Mouse (Mus musculus): Measurements from ENCODE around the gene Ly6g6f.

The Ly6g6f gene

DNA sequence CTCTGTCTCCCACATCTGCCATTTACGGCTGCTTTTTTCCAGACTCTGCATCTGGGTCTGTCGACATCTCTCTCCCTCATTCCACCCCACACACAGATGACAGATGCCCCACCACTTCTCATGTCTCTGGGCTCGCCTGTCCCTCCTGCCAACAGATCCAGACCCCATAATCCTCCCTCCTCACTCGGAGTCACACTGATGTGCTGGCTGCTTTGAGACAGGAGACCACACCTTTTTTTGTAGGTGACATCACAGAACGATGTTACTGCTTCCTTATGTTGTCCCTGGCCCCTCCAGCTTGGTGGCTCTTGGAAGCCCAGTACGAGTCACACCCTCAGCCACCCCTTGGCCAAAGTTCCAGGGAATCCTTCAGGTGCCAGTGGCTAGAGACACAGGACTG lies 5.2 kb downstream of the Ly6g6f start:
- DNase-seq (ENCODE audit: extremely low spot score, low spot score), result no peak

DNA sequence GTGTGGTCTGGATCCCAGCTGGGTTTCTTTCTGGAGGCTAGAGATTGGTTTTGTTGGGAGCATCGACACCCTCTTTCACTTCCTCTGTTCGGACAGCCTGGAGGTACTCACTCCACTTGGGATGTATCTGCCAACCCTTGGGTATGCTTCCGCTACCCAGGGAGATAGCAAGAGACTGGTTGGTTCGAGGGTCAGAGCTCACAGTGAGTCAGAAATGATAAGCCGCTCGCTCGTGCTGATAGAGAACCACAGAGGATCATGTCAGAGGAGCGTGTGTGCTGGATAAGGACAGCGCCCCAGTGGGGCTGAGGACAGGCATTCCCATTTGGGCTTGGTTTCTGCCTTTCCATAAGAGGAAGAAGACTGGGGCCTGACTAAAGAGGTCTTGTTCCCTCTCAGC lies 5.6 kb downstream of the Ly6g6f start:
- DNase-seq (ENCODE audit: extremely low spot score, low spot score), result no peak

DNA sequence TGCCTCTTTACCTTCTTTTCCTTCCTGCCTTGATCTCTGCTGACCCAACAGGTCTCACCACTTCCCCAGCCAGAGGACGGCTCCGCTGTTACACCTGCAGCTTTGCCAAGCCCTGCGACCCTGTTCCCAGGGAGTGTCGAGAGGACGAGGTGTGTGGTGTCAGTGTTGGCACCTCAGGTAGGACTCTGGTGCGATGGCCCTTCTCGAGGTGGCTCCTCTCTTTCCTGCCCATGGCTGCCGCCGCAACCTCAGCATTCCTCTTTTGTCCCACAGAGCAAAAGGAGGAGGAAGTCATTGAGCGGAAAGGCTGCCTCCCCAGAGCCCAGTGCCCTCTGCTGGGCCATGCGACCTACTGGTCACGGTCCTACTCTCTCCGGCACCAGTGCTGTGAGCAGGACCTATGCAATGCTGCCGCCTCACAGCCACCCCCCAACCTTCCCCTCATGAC lies 7.6 kb downstream of the Ly6g6f start, which contains the start of gene Ly6g6d:
Gene Ly6g6d (minus strand): TSS at position 280 of the 448 bp plus-strand sequence.
- DNase-seq (ENCODE audit: extremely low spot score, low spot score), result peak; percentile 37

- DNase-seq (ENCODE audit: extremely low spot score, low spot score), result no peak
Observed at GRCm38 (mm10) chr17:35077285-35077684, 8.1 kb downstream of the Ly6g6f start.

GRCm38 (mm10) chr17:35076507-35077176 lies 8.8 kb downstream of the Ly6g6f start, which contains the start of gene Ly6g6e:
Gene Ly6g6e (plus strand): TSS chr17:35076902.
- DNase-seq (ENCODE audit: extremely low spot score, low spot score), result no peak

- no peak for DNase-seq (ENCODE audit: extremely low spot score, low spot score)
Observed at GRCm38 (mm10) chr17:35074097-35074496, 11.3 kb downstream of the Ly6g6f start.

DNA sequence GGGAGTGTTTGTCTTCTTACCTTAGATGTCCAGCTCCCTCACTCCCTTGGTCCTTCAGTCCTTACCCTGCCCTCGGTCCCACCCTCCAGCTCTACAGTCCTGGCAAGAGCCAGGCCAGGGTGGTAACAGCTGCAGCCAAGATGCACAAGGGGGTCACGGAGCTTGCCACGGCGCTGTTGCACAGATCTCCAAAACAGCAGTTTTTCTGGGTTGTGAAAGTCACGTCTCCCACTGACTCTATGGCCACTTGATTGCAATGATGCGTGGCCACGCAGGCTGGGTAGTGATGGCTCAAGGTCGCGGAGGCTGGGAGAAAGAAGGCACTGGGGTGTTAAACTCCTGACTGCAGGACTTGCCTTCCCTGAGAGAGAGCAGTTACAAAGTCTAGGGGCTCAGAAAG lies 14.0 kb downstream of the Ly6g6f start:
- no peak for DNase-seq (ENCODE audit: extremely low spot score, low spot score)

DNA sequence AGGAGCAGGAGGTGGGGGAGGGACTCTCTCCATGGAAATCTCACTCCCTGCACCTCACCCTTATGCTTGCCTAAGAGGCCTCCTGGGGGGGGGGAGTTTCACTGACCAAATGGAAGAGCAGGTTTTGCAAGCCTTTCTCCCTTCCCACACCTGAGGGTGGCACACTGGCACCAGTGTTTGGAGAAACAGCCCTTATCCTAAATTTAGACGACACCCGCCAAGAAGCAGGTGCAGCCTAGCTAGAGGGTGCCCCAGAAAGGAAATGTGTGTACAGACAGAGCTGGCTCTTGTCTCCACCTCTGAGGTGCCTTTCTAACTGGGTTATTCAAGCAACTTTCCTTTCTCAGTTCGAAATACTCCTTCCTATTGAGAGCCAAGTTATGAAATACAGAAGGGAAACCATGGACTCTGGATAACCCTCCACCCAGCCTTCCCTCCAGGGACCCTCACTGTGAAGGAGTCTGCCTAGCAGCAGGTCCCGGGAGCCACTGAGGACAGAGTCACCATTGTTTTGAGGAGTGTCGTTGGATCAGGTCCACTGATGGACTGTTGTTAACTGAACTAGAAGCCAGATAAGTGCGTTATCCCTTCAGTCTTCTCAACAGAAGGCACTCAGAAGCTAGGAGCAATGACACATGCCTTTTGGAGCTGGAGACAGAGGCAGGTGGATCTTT lies 14.7 kb downstream of the Ly6g6f start:
- no peak for DNase-seq (ENCODE audit: extremely low spot score, low spot score)

DNA sequence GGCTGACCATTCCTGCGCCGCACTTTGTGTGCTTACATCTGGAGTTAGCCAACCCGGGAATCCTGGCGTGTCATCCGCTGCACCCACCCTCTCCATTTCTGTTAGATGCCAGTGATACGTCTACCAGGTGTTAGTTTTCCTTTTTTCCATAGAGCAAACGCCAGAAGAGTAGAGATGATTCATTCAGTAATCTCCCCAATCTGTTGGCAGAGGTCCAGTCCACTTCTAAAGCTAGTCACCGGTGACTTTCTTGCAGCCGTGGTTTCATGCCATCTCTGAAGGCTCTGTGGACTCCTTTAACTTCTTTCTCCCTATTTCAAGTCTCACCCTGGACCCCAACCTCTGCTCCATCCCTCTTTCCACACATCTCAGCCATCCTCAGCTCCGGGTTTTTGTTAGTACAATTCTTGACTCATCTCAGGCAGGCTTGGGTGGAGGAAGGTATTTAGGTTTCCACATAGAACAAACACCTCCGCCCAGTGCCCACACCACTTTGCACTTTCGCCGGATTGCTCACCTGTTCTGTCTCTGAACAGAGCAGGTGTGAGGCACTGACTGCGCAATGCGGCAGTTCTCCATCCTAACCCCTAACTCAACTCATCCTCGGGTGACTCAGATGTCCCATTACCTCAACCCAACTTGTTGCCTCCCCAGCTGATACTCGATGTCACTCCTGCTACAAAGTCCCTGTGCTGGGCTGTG lies 17.0 kb downstream of the Ly6g6f start:
- no peak for DNase-seq (ENCODE audit: extremely low spot score, low spot score)

GRCm38 (mm10) chr17:35066084-35066483 lies 19.3 kb downstream of the Ly6g6f start, which contains the start of gene Mpig6b:
Gene Mpig6b (minus strand): TSS chr17:35066184.
- no peak for DNase-seq (ENCODE audit: extremely low spot score, low spot score)

GRCm38 (mm10) chr17:35064951-35065947 lies 20.2 kb downstream of the Ly6g6f start, which contains the start of gene Ly6g6c:
Gene Ly6g6c (plus strand): TSS chr17:35065388.
- DNase-seq (ENCODE audit: extremely low spot score, low spot score), result peak; percentile 58

GRCm38 (mm10) chr17:35064378-35064877 lies 21.0 kb downstream of the Ly6g6f start:
- DNase-seq (ENCODE audit: extremely low spot score, low spot score), result no peak

DNA sequence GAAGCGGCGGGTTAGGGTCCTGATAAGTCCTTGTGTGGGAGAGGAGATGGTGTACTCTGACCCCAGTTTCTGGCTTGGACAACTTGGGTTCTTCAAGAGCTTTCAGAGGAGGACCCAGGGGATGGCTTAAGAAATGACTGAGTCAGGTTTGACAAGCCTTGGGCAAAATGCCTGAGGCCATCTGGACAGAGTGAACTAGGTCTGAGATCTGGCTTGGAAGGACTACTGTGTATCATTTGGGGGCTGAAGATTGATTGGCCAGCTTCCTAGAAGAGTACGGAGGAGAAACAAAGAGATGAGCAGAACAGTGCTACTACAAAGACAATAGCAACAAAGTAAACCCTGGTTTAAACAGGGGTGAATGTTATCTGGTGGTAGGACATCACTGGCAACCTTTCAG lies 21.9 kb downstream of the Ly6g6f start:
- no peak for DNase-seq (ENCODE audit: extremely low spot score, low spot score)

DNA sequence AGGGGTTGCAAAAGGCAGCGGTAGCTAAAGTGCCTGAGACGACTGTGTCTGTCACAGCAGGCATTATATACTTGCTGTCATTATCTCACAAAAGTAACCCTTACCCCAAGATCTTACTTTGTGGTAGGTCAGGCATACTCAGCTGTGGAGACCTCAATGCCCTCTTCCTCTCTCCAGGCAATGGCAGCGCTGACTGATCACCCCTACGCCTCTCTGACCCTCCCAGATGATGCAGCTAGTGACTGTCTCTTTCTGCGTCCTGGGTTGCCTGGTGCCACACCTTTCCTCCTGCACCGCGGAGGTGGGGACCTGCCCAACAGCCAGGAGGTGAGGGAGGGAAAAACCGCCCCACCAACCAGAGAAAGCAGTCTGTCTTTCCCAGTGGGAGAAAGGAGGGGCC lies 24.1 kb downstream of the Ly6g6f start:
- DNase-seq (ENCODE audit: extremely low spot score, low spot score), result no peak

DNA sequence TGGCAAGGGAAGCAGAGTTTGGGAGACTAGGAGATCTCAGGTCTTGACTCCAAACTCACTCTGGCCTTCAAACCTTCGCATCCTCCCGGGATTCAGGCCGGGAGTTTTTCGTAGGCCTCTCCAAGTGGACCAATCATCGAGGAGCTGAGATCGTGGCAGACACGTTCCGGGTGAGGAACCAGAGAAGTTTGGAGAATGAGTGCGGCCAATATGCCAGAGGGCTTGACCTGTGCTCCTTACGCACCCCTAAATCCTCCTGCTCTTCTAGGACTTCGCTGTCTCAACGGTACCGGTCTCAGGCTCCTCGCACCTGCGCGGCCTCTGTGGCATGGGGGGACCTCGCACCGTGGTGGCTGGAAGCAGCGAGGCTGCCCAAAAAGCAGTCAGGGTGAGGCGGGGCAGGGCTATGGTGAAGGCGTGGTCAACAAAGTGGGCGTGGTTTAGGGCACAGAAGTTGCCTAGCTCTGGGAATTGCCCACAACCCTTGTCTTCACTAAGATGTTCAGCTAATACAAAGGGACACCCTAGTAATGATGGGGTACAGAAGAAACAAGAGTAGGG lies 24.6 kb downstream of the Ly6g6f start:
- DNase-seq (ENCODE audit: extremely low spot score, low spot score), result no peak

GRCm38 (mm10) chr17:35060071-35060470 lies 25.3 kb downstream of the Ly6g6f start:
- DNase-seq (ENCODE audit: extremely low spot score, low spot score), result no peak

DNA sequence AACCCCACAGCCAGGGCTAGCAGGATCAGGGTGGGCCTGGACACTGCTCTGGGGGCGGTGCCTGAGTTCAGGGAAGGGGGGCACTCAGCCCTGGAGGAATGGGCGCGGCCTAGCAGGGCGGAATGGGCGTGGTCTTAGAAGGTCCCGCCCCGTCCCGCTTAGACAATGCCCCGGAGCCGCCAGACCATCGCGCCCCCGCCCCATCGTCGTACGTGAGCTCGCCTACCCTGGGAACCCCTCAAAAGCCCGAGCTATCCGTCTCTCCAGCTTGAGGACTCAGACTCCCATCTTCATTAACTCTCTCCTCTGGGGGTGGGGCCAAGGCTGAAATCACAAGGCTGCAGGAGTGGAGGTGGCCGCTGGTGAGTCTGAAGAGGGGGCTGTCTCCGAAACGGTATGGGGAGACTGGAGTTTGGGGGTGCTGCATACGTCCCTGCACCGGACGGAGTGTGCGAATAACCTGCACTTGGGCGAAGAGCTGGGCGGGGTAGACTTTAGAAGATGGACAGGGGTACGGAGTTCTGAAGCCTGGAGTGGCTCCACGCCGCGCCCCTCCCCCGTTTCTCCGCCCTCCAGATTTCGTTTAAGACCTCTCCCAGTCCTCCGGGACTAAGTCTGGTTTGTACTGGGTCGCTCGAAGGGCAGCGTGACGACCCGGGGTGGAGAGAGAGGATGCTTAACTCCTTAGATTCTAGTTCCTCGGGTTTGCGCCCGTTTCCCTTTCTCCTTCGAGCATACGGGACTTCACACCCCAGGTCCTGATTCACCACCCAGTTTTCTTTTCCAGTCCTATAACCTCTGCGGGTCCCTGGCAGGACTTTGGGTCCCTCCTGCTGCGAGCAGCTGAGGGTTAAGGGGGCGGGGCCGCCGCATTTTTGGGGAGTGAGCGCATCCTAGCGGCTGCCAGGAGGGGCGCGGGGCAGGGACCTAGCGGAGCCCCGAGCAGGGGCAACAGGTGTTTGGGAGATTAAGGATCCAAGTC lies 26.2 kb downstream of the Ly6g6f start, which contains the start of gene Ddah2:
Gene Ddah2 (plus strand): TSS at position 125 of the 982 bp plus-strand sequence.
- DNase-seq (ENCODE audit: extremely low spot score, low spot score), result peak; percentile 94

DNA sequence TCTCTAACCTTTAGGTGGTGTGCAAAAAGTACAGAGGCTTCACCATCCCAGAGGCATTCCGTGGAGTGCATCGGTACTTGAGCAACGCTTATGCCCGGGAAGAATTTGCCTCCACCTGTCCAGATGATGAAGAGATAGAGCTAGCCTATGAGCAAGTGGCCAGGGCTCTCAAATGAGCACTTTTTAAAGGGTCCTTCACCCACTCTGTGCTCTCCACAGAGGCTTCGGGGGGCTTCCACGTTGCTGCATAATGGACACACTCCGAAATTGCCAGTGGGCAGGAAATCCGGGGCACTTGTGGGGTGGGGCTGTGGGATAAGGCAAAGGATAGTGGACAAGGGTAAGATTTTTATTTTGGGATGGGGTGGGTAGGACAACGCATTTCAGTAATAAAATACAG lies 27.1 kb downstream of the Ly6g6f start:
- DNase-seq (ENCODE audit: extremely low spot score, low spot score), result no peak

DNA sequence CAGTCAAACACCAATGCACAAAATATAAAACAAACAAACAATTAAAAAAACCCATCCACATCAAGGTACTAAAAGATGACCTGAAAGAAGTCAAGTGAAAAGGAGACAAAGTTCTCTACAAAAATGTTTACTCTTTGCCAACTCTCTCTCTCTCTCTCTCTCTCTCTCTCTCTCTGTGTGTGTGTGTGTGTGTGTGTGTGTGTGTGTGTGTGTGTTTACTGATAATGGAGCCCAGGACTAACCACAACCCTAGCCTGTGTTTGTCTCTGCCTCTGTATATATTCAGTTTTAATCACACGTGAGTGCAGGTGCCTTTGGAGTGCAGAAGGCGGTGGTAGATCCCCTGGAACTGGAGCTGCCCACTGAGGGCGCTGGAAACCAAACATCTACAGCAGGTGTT lies 28.3 kb downstream of the Ly6g6f start:
- DNase-seq (ENCODE audit: extremely low spot score, low spot score), result no peak

Measured in neural tube, embryonic 10.5 days (tissue).